Mouse (Mus musculus): Measurements from ENCODE around the gene Glo1.

Glo1 gene

DNA sequence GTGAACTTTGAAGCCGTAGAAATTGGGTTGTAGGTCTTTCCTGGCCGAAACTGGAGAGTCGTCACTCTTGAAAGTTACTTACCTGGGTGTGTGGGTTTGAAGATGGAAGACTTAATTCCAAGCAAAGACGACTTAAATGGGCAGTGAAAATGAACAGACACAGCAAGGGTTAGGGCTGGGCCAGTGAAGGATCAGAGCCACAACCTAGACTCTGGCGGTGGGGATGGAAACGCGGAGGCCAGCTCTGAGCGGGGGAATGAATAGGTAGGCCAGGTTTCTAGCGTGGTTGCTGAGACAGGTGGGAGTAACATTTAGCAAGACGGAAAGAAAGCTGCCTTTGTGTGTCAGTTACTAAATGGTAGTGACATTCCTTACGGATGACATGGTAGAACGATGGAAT lies 49.7 kb downstream of the Glo1 start:
- DNase-seq (ENCODE audit: low spot score in 2 of 2), result peak in 1 of 2 experiments; percentile 28

DNA sequence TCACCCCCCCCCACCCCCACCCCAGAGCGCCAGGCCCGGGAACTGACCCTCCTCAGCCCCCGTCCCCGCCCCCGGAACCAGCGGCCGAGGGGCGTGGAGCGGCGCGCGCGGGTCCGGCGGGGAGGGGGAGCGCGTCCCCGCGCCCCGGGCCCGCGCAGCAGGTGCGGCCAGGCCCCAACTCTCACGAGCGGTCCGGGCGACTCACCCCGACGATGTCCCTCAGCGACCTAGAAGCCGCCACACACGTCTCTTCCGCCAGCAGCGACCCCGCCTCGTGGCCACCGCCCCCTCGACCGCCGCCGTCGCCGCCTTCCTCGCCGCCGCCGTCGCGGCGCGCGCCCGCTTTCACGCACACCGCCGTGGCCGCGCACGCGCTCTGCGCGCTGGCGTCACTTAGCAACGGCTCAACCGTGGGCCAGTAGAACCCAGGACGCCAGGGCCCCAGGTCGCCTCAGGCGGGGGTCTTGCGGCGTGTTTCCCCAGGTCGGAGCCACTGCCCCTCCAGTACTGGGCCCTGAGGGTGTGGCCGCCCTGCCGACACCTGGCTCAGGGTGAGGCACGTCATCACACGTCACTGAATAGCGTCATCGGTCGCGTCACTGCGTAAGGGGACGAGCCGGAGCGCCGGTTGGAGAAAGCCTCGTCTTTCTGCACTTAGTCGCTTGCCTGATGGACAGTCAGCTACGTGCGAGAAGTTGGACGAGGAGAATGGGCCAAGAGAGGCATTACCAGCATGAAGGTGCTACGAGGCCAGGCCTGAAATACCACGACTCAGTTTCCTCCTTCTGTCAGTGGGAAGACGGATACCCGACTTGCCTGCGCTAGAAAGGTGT lies 50.5 kb downstream of the Glo1 start, which contains the start of gene Btbd9:
Gene Btbd9, minus strand, starts transcription at position 548 of the 833 bp plus-strand sequence.
- DNase-seq (ENCODE audit: low spot score in 2 of 2), result peak; percentile 98 to 99

DNA sequence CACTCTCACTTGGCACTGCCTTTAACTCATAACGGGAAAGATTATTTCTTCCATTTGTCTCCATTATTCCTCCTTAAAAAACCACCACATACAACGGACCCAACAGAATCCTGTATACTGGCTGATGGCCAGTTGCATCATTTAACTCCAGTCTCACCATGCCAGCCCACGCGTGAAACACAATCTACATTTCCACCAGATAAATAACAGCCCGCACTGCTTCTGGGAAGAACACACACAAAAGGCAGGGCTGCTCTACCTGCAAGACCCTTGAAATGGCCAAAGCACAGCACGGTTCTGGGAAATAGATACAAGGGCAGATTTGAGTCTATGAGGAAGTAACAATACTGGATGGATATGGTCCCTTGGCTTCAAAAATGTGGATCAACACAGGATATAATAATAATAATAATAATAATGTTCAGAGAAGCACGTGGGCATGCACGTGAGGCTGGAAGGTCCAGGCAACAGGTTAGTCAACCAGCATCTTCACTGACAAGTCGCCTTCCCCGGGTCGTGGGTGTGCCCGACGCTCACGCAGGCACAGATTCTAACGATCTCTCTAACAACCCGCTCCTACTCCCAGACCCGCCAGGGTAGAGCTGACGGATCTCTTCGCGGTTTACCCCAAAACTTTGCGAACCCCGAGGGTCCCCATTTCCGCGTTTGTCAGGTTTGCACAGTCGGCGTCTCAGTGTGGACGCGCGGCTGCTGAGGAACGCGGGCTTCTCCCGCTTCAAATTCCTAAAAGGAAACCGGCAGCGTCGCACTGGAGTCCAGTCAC lies 51.4 kb downstream of the Glo1 start:
- DNase-seq (ENCODE audit: low spot score in 2 of 2), result peak; percentile 67 to 71

DNA sequence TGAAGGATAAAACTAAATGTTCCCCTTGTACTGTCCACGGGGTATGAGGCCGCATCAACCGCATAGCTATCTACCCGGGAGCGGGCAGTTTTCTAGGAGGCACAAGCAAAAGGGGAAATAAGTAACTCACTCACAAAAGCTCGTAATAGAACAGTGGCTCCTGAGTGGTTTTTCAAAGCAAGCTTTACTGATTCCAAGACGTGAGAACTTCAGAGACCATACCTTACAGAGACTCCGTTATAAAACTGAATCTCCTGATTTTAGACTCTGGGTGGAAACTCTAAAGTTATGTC lies 51.9 kb downstream of the Glo1 start:
- no peak for DNase-seq (ENCODE audit: low spot score in 2 of 2)

DNA sequence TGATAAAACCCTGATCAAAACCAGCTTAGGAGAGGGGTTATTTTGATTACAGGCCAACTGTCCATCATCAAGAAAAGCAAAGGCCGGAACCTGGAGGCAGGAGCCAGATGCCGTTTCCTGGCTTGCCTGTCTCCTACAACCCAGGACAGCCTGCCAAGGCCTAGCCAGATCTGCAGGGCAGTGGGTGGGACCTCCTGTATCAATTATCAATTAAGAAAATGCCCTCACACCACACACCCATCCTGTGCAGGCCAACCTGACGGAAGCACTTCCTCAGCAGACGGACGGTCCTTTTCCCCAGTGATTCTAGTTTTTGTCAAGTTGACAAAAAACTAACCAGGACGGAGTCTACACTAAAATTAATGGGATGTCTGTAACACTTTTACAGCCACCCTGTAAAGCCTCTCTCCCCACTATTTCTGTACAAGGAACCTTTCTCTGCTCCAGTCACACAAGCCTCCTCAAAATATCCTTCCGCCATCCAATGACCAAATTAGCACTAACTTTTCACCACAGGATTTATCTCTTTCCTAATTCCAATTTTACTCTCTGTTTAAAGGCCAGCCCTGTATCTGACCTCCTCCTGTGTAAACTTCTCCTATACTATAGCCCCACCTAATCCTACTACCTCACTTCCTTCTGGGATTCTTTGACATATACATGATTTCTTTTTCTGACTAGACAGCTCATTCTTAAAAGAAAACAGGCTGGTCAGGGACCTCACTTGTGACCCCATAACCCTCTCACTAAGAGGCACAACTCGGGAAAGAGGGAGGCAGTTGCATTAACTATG lies 52.5 kb downstream of the Glo1 start:
- DNase-seq (ENCODE audit: low spot score in 2 of 2), result no peak

DNA sequence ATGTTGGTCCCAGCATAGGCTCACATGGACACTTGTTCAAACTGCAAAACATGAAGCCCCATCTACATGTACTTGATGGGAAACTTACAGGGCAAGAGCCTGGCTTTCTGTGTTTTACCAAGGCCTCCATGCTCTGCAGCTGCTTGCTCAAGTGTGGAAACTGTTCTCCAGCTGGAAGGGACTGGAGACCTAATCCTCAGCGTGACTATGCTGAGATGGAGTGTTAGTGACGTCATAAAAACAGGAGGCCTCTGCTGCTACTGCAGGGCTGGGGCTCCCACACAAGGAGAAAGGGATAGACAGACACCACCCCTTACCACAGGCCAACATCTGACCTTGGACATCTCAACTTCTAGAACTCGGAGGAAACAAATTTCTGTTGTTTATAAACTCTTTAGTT lies 55.7 kb downstream of the Glo1 start:
- DNase-seq (ENCODE audit: low spot score in 2 of 2), result peak in 1 of 2 experiments; percentile 41

DNA sequence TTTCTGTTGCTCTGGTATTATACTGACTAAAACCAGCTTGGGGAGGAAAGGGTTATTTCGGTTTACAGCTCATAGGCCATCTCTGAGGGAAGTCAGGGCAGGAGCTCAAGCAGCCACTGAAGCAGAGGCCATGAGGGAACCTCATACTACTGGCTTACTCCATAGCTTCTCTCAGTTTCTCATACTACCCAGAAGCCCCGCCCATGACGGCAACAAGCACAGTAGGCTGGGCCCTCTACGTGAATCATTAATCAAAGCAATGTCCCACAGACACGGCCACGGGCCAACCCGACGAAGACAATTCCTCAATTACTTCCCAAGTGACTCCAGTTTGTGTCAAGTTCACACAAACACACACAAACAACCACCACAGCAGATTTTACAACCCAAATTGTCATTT lies 56.5 kb downstream of the Glo1 start:
- DNase-seq (ENCODE audit: low spot score in 2 of 2), result no peak

DNA sequence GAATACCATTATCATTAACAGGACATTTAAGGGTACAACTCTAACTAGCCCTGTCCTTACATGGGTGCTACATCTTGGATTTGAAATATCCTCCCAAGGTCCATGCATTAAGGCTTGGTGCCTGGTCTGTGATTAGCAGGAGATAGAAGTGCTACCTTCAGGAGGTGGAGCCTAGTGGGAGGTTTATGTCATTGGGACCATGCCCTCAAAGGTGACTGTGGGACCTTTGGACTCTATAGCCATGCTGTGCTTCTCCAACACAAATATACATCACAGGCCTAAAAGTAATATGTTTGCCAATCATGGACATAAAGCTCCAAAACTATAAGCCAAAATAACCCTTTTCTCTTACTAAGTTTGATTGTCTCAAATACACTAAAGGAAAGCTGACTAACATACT lies 58.2 kb downstream of the Glo1 start:
- no peak for DNase-seq (ENCODE audit: low spot score in 2 of 2)

DNA sequence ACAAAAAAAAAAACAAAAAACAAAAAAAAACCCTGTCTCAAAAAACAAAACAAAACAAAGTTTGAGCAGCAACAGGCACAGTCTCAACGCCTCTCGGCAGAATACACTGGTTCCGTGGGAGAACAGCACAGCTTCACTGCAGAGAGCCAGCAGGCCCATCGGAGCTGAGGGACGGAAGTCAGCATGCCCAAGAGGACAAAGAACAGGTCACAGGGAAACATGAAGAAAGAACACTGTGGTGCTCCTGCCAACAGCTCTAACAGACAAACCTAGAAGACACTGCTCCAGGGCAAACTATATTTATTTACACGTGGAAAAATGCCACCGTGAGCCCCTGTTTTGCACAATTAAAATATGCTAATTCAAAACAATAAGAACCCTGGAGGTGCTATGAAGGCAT lies 61.7 kb downstream of the Glo1 start:
- no peak for DNase-seq (ENCODE audit: low spot score in 2 of 2)

DNA sequence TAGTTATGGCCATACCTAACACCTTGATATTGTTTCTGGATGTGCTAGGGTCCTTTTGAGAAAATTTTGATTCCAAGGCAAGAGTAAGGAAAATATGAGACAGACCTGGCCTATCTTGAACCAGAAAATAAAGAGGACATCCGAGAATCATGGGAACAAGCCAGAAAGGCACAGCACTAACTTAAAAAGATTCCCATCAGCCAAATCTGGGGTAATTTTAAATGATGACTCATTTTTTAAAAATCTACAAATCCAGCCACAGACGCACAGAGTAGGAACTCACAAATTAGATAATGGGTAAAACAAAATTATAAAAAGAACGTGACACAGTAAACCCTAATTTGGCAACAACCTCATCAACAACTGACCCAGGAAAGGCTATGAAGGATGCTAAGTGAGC lies 62.3 kb downstream of the Glo1 start:
- no peak for DNase-seq (ENCODE audit: low spot score in 2 of 2)

DNA sequence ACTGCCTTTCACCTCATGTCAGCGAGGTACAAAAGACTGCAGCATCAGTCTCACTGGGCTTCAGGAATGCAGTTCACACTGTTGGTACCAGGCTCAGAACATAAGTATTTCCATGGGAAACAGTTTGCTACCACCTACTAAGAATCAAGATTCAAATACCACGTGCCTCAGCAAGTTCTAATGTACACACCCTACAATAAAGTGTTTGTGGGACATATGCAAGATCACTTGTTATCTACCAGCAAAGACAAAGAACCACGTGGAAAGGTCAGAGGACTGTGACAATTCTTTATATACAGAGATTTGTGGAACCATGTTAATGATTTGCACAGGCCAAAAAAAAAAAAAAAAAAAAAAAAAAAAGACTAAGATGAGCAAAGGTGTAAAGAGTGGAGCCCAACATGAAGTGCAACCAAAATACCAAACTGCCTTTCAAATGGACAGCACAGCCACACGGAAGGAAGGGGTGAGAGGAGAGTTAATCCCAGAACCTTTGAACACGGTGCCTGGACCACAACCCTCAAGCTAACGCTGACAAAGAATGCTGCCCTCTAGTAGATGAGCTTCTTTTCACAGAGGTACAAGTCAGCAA lies 63.1 kb downstream of the Glo1 start:
- no peak for DNase-seq (ENCODE audit: low spot score in 2 of 2)

DNA sequence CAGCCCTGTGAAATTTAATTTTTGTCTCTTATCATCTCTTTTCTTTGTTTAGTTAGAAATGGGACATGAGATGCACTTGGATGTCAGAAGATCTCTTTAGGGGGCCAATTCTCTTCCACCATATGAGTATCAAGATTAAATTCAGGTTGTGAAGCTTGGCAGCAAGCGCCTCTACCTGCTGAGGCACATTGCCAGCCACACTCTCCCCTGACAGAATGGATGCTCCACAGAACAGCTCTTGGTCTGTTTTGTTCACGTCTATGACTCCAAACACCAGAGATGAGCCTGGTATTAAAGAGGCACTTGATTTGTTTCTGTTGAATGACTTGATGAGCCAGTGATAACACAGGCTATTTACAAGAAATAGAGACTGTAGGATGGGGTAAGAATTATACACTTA lies 63.9 kb downstream of the Glo1 start:
- no peak for DNase-seq (ENCODE audit: low spot score in 2 of 2)

DNA sequence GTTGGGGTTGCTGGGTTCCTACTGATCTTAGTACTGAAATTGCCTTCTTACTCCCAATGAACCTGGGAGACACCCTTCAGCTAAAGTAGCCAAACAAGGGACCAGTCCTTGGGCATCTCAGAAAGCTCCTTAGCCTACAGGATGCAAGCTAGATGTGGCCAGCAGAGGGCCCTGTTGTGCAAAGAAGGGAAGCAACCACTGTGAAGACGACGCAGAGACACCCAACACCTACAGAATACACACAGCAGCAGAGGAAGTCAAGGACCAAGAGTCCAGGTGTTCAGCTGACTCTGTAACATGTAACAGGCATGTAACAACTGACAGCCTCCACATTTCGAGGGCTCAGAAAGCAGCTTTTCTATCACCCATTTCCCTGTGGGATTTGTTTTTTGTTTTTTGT lies 67.1 kb downstream of the Glo1 start:
- DNase-seq (ENCODE audit: low spot score in 2 of 2), result peak; percentile 60 to 70

DNA sequence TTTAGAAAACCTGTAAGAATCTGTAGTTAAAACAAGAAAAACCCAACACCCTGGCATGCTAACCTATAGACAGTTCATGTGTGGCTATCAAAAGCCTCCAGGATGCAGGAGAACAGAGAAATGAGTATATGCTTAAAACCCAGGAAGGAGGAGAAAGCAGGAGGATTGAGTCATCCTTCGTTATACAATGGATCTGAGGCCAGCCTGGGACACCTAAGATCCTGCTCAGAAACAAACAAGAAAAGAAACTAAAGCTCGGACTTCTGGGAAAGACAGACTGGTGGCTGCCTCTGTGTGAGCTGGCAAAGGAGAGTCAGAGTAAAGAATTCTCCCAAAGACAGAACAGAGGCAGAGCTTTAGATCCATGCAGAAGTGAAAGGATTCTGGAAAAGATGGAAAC lies 68.0 kb downstream of the Glo1 start:
- no peak for DNase-seq (ENCODE audit: low spot score in 2 of 2)

DNA sequence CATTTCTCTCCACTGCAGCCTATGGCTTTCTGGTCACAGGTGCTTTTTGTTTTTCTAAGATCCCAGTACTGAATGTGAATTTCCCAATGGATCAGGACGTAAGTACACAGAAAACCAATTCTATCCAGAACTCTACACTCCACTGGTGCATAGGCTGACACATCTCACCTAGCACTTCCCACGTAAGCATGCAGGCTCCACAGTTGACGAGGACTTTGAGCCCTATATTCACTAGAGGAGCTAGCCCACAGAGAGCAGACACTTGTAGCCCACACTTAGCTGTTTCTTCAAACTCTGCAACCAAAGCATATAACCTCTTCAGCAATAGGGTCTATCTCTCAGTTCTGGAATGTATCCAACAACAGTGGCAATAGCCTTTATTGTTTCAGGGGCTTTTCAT lies 70.2 kb downstream of the Glo1 start:
- DNase-seq (ENCODE audit: low spot score in 2 of 2), result no peak

DNA sequence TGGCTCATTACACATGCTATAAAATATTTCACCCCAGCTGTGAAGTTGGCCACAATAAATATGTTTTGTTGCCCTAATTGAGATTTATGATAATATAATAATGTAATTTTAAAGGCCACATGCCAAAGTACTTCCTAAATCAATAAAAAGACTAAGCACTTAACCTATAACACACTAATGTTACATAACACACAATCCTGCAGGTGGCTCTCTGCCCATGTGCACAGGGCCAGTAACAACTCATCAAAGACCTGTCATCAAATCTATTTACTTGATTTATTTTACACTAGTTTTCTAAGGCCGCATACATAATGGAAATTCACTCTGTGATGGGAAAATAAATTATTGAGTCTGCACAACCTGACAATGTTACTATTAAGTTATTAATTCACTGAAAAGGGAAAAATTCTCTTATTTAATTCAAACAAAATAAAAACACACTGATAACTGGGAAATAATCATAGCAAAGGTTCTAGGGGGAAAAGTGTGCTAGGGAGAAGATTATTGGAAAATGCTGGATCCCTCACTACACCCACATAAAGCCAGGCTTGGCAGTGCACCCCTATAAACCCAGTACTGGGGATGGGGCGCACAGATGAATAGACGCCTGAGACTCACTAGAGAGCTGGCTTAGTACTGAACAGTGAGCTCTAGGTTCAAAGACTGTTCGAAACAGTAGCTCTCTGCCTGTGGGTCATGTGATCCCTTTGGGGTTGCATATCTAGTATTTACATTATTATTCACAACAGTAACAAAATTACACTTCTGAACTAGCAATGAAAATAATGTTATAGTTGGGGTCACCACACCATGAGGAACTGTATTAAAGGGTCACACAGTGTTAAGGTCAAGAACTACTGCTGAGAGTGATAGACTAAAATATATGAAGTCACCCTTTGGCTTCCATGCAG lies 73.4 kb downstream of the Glo1 start:
- DNase-seq (ENCODE audit: low spot score in 2 of 2), result no peak

DNA sequence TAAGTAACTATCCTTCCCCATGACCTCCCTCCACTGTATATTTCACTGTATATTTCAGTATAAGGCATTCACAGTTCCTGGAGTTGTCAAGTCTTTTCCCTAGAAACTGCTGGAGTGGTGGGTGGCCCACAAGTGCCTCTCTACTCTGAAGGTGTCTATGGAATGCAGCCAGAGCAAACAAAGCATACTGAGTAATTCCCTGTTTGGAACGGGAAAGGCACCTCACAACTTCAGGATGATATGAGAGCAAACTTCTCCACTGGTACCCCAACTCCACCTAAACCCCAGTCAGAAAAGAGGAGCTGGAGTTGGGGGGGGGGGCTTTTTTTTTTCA lies 75.9 kb downstream of the Glo1 start:
- DNase-seq (ENCODE audit: low spot score in 2 of 2), result peak; percentile 73 to 75

DNA sequence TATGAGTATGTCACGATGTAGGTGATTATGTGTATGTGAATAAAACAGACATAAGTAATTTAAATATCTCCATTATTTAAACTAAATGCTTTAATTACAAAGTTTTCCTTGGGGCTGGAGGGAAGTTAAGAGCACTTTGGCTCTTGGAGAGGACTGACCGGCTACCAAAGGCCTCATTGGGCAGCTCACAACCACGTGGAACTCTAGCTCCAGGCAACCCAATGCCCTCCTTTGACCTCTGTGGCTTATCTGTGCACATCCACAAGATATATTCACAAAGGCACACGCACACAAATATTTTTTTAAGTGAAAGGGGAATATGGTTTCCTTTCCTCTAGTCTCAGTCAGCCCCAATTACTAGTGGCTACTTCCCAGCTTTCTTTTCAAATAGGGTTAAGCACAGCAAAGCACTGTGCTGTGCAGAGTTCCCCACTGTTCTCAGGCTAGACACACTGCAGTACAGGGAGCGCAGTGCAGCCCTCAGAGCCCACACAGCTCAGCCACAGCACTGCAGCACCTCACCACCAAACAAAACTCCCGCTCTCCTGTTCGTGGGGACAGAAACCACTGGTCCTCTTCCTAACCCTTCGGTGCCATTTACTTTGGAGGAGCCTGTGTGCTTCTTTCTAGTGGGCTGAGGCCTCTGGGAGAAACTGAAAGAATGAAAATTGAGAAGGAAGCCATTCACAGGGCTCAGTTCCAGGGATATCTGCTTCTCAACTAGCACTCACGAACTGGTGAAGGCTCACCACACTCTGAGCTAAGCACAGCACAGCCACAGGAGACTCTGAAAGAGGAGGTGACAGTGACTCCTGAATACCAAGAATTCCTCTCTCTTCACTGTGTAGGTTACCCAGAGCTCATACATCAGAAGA lies 76.5 kb downstream of the Glo1 start:
- peak in 1 of 2 experiments; percentile 54 for DNase-seq (ENCODE audit: low spot score in 2 of 2)

DNA sequence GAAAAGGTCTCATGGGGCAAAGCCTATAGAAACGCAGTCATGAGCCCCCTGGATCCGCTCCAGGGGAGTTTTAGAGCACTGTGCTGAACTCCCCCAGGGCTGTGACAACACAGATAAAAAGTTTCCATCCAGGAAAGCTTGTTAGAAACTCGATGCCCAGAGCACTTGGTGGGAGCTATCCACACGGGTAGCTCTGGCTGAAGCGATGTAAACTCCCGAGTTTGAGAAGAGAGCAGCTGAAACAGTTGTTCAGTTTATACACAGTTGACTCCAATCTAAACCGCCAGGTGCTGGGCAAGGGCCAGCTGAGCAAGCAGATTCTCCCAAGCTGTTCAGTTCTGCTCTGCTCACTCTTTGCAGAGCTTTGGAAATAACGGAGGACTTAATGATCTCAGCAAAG lies 87.6 kb downstream of the Glo1 start:
- peak in 1 of 2 experiments; percentile 52 for DNase-seq (ENCODE audit: low spot score in 2 of 2)

DNA sequence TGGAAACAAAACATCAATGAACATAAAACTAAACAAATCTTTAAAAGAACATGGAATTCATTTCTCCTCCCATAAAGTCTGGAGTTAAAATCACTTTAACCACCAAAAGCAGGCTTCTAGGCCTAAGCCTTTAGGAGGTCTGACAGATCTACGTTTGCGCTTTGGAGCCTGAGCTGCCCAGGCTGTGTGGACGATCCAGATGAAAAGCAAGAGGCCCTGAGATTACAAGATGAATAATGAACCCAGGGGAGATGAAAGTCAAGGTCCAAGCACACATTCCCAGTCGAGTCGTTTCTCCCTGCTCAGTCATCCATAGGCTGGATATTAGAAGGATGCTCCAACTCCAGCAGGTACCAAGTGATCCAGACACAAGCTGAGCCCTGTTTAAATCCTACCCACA lies 90.0 kb downstream of the Glo1 start:
- DNase-seq (ENCODE audit: low spot score in 2 of 2), result no peak
